Mouse (Mus musculus) heart, postnatal 0 days (tissue): ENCODE measurements around the gene Pafah1b3. TPM values are rescaled to one million over a fixed set of nuclear protein-coding genes. Genes with fewer than 3 reads are reported as not detected.

ENCODE experiments used
- ATAC-seq: fragments of 200-750 bp; cut with Nextera tagmentation; 2 replicates; pipeline ENCODE4 v1.8.0; 2017; ENCODE audit warnings: low read depth, moderate number of reproducible peaks, moderate library complexity; ENCODE audit not compliant: insufficient read depth
- DNase-seq: peaks from one replicate; pipeline ENCODE4 v3.0.0-alpha.2; 2016; ENCODE audit warnings: low spot score
- H3K27ac ChIP-seq: fragments of 300-500 bp; sonication (generic); 2 replicates; pipeline ENCODE4 v1.5.1; 2014; ENCODE audit warnings: low read depth, mild to moderate bottlenecking
- H3K27me3 ChIP-seq: fragments of 300-500 bp; sonication (generic); 2 replicates; pipeline ENCODE4 v1.6.1; 2014; ENCODE audit warnings: low read length, mixed read lengths; ENCODE audit not compliant: control insufficient read depth, insufficient read depth
- H3K36me3 ChIP-seq: fragments of 300-500 bp; sonication (generic); replicated peaks from 2 replicates; pipeline ENCODE4 v1.6.1; 2014; ENCODE audit warnings: low read length, mixed read lengths; ENCODE audit not compliant: control insufficient read depth, insufficient read depth
- H3K4me1 ChIP-seq: fragments of 300-500 bp; sonication (generic); 2 replicates; pipeline ENCODE4 v1.6.1; 2014; ENCODE audit warnings: antibody characterized with exemption; ENCODE audit not compliant: control insufficient read depth, insufficient read depth
- H3K4me2 ChIP-seq: fragments of 300-500 bp; sonication (generic); 2 replicates; pipeline ENCODE4 v1.6.1; 2014; ENCODE audit warnings: low read depth, mild to moderate bottlenecking, low read length, moderate library complexity
- H3K4me3 ChIP-seq: fragments of 300-500 bp; sonication (generic); 2 replicates; pipeline ENCODE4 v1.5.1; 2014; ENCODE audit warnings: low read depth, low read length
- H3K9ac ChIP-seq: fragments of 300-500 bp; sonication (generic); replicated peaks from 2 replicates; pipeline ENCODE4 v1.6.1; 2014; ENCODE audit warnings: low read depth, low read length, mixed read lengths
- H3K9me3 ChIP-seq: fragments of 300-500 bp; sonication (generic); replicated peaks from 2 replicates; pipeline ENCODE4 v1.6.1; 2016; ENCODE audit warnings: low read length; ENCODE audit not compliant: control insufficient read depth
- CTCF ChIP-seq: IDR thresholded peaks from 2 replicates; pipeline ENCODE4 v1.5.1; 2016; ENCODE audit warnings: antibody characterized with exemption, control low read depth, low read depth
- EP300 ChIP-seq: IDR thresholded peaks from 2 replicates; pipeline ENCODE4 v1.6.1; 2016; ENCODE audit warnings: antibody characterized with exemption, low read depth
- WGBS: fragments of 180-500 bp; shearing (Covaris S2); extraction: QIAGEN DNeasy Blood & Tissue Kit; methylation state at CpG from one replicate; pipeline ENCODE4 v1.1.7; 2014; 5-methylcytosine and 5-hydroxymethylcytosine counted together
- polyA plus RNA-seq: library from polyadenylated mRNA; unstranded; fragments of >200 nt; fragmentation: Nextera tagmentation; extraction: Ambion mirVana; gene quantifications from 2 replicates; pipeline ENCODE4 v1.2.1, GENCODE M21; 2015
- total RNA-seq: library from RNA; depleted of rRNA; stranded (reverse); fragments of >200 nt; gene quantifications from 2 replicates; pipeline ENCODE4 v1.2.3, GENCODE M21; 2014; ENCODE audit warnings: low replicate concordance

Gene Pafah1b3
- total and polyA plus RNA-seq, 2 experiments from 2014 or later, result 57.3 to 161 TPM

- Histone ChIP-seq H3K27me3 (peaks cover 77% of the 10 kb centered on the region), H3K9me3 (no peaks in the 10 kb centered on the region), H3K4me3 (no peak overlapping the region), H3K36me3 (no peaks in the 10 kb centered on the region), H3K27ac (no peak overlapping the region), H3K9ac (no peak overlapping the region), H3K4me2 (no peak overlapping the region), H3K4me1 (peaks cover 7% of the 10 kb centered on the region; the same call in 1 of the 2 replicates)
- 81% methylated on average over 9 of the region's 9 CpGs for WGBS
- no peak for TF ChIP-seq CTCF
- no peak for TF ChIP-seq EP300
- ATAC-seq, result no peak
- no peak for DNase-seq
Measured at GRCm38 (mm10) chr7:25309425-25309824, 11.6 kb upstream of the Pafah1b3 start.

- no peaks in the 10 kb centered on the region for H3K36me3 ChIP-seq
- no peak for TF ChIP-seq EP300
- TF ChIP-seq CTCF, result no peak
- WGBS, result 45% methylated on average over 17 of the region's 17 CpGs
- peaks cover 71% of the 10 kb centered on the region for H3K27me3 ChIP-seq
- DNase-seq (no peak), ATAC-seq (no peak)
- H3K4me2 ChIP-seq, result no peak overlapping the region
- H3K4me3 ChIP-seq, result no peak overlapping the region
- H3K9me3 ChIP-seq, result no peaks in the 10 kb centered on the region
- peaks cover 7% of the 10 kb centered on the region; the same call in 1 of the 2 replicates for H3K4me1 ChIP-seq
- no peak overlapping the region for H3K27ac ChIP-seq
- no peak overlapping the region for H3K9ac ChIP-seq
Measured at GRCm38 (mm10) chr7:25308702-25309318, 11.0 kb upstream of the Pafah1b3 start.

- TF ChIP-seq EP300, result no peak
- no peak for TF ChIP-seq CTCF
- Histone ChIP-seq H3K4me1 (peaks cover 7% of the 10 kb centered on the region; the same call in 1 of the 2 replicates), H3K27ac (no peak overlapping the region), H3K9me3 (no peaks in the 10 kb centered on the region), H3K36me3 (no peaks in the 10 kb centered on the region), H3K27me3 (peaks cover 49% of the 10 kb centered on the region), H3K9ac (no peak overlapping the region), H3K4me3 (no peak overlapping the region), H3K4me2 (no peak overlapping the region)
- DNase-seq, result no peak
- 43% methylated on average over 2 of the region's 2 CpGs for WGBS
- ATAC-seq, result no peak
Measured at GRCm38 (mm10) chr7:25306614-25306996, 8.8 kb upstream of the Pafah1b3 start.

GRCm38 (mm10) chr7:25305956-25306613, 8.3 kb upstream of the Pafah1b3 start, which contains the start of gene Tmem145:
Gene Tmem145 (plus strand): TSS chr7:25306106.
- Histone ChIP-seq H3K9ac (no peak within 1 kb of the TSS), H3K27ac (no peak within 1 kb of the TSS), H3K4me1 (peaks cover 7% of the 10 kb centered on the region; the same call in 1 of the 2 replicates), H3K27me3 (peaks cover 44% of the 10 kb centered on the region), H3K9me3 (no peaks in the 10 kb centered on the region), H3K4me3 (peak within 1 kb of the TSS; percentile 50), H3K36me3 (no peaks in the 10 kb centered on the region), H3K4me2 (peak within 1 kb of the TSS; percentile 79)
- under 1% methylated on average over 41 of the region's 47 CpGs for WGBS
- TF ChIP-seq CTCF (0 out of 2 replicates have a peak, but pooled peaks have one; percentile 1), EP300 (no peak)
- DNase-seq (peak; percentile 46), ATAC-seq (peak; percentile 83)

GRCm38 (mm10) chr7:25305481-25305880, 7.7 kb upstream of the Pafah1b3 start:
- ATAC-seq, result no peak
- Histone ChIP-seq H3K36me3 (no peaks in the 10 kb centered on the region), H3K4me3 (peak overlapping the region; percentile 50), H3K9me3 (no peaks in the 10 kb centered on the region), H3K9ac (no peak overlapping the region), H3K27ac (no peak overlapping the region), H3K27me3 (peaks cover 41% of the 10 kb centered on the region), H3K4me1 (peaks cover 7% of the 10 kb centered on the region; the same call in 1 of the 2 replicates), H3K4me2 (peak overlapping the region; percentile 79)
- DNase-seq, result no peak
- no peak for TF ChIP-seq EP300
- TF ChIP-seq CTCF, result no peak
- WGBS, result 0% methylated on average over 2 of the region's 2 CpGs
